Mouse (Mus musculus) intestine, postnatal 0 days (tissue): Measurements from ENCODE around the gene Enpp1. TPM values are rescaled to one million over a fixed set of nuclear protein-coding genes. Genes with fewer than 3 reads are reported as not detected.
"Not testable (repeated sequence)": the region's sequence is repeated elsewhere in the genome, so short reads cannot be mapped to it uniquely, and the experiment has no call there.

Experiments
- ATAC-seq: fragments of 200-750 bp; cut with Nextera tagmentation; 2 replicates; pipeline ENCODE4 v1.8.0; 2017; ENCODE audit warnings: mild to moderate bottlenecking, moderate TSS enrichment, moderate library complexity
- H3K27ac ChIP-seq: fragments of 300-500 bp; sonication (generic); 2 replicates; pipeline ENCODE4 v1.5.1; 2014; ENCODE audit warnings: mild to moderate bottlenecking, low read depth, low read length, moderate library complexity
- H3K27me3 ChIP-seq: fragments of 300-500 bp; sonication (generic); replicated peaks from 2 replicates; pipeline ENCODE4 v1.6.1; 2014; ENCODE audit warnings: low read length, mixed read lengths; ENCODE audit not compliant: control insufficient read depth, insufficient read depth
- H3K36me3 ChIP-seq: fragments of 300-500 bp; sonication (generic); 2 replicates; pipeline ENCODE4 v1.6.1; 2014; ENCODE audit warnings: mild to moderate bottlenecking, moderate library complexity; ENCODE audit not compliant: control insufficient read depth, insufficient read depth
- H3K4me1 ChIP-seq: fragments of 300-500 bp; sonication (generic); replicated peaks from 2 replicates; pipeline ENCODE4 v1.6.1; 2014; ENCODE audit warnings: antibody characterized with exemption, low read length, mixed read lengths; ENCODE audit not compliant: control insufficient read depth, insufficient read depth
- H3K4me2 ChIP-seq: fragments of 300-500 bp; sonication (generic); replicated peaks from 2 replicates; pipeline ENCODE4 v1.6.1; 2014; ENCODE audit warnings: low read depth, mild to moderate bottlenecking, moderate library complexity
- H3K4me3 ChIP-seq: fragments of 300-500 bp; sonication (generic); 2 replicates; pipeline ENCODE4 v1.5.1; 2014; ENCODE audit warnings: low read depth, low read length
- H3K9ac ChIP-seq: fragments of 300-500 bp; sonication (generic); 2 replicates; pipeline ENCODE4 v1.6.1; 2014; ENCODE audit warnings: mild to moderate bottlenecking, low read depth, low read length
- H3K9me3 ChIP-seq: fragments of 300-500 bp; sonication (generic); 2 replicates; pipeline ENCODE4 v1.6.1; 2016; ENCODE audit warnings: mixed run types; ENCODE audit not compliant: control insufficient read depth
- CTCF ChIP-seq: sonication (generic); IDR thresholded peaks from 2 replicates; pipeline ENCODE4 v1.5.1; 2016; ENCODE audit warnings: low read depth, mild to moderate bottlenecking, control low read depth, antibody characterized with exemption, moderate library complexity
- WGBS: fragments of 180-500 bp; shearing (Covaris S2); extraction: QIAGEN DNeasy Blood & Tissue Kit; methylation state at CpG from one replicate; pipeline ENCODE4 v1.1.7; 2014; 5-methylcytosine and 5-hydroxymethylcytosine counted together
- polyA plus RNA-seq: library from polyadenylated mRNA; unstranded; fragments of >200 nt; fragmentation: Nextera tagmentation; extraction: Ambion mirVana; gene quantifications from 2 replicates; pipeline ENCODE4 v1.2.1, GENCODE M21; 2015

Gene Enpp1
- polyA plus RNA-seq, 1 experiment from 2014 or later: 14.1 TPM

- Histone ChIP-seq H3K4me2 (no peak overlapping the region), H3K27me3 (no peaks in the 10 kb centered on the region), H3K36me3 (no peaks in the 10 kb centered on the region), H3K4me1 (no peaks in the 10 kb centered on the region), H3K27ac (no peak overlapping the region), H3K9ac (no peak overlapping the region; the same call in 1 of the 2 replicates), H3K9me3 (no peaks in the 10 kb centered on the region), H3K4me3 (no peak overlapping the region)
- 63% methylated on average over 12 of the region's 12 CpGs for WGBS
- ATAC-seq: no peak
- TF ChIP-seq CTCF: no peak
Observed at GRCm38 (mm10) chr10:24627262-24627661, 84.7 kb downstream of the Enpp1 start.

DNA sequence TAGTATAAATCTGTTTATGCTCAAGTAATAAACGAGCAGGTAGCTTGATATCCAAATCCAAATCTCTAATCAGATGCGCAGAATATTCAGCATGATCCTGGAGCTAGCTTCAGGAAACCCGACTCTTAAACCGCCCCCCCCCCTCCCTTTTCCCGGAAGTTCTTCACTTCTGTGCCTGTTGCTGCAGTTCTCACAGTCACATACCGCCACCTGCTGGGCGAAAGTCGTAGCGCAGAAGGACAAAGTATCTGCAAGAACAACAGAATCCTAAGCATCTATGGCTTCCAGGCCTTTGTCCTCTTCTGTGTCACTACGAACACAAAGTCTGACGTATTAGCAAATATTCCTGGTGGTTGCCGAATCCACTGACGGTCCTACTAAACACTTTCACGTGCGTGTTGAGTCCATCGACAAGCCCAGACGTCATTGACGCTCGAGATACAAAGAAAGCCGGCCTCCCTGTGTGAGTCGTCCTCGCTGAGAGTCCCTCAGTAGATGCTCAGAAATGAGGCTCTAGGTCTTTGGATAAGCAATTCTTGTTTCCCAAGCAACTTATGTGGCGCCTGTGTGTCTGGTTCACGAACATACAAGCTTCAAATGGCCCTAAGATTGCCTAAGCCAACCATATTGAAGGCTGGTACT, 86.8 kb downstream of the Enpp1 start:
- 40% methylated on average over 24 of the region's 24 CpGs for WGBS
- H3K27ac ChIP-seq: no peak overlapping the region
- no peaks in the 10 kb centered on the region for H3K36me3 ChIP-seq
- no peak overlapping the region for H3K9ac ChIP-seq
- no peaks in the 10 kb centered on the region for H3K9me3 ChIP-seq
- H3K4me3 ChIP-seq: no peak overlapping the region
- ATAC-seq: no peak
- no peaks in the 10 kb centered on the region for H3K4me1 ChIP-seq
- no peaks in the 10 kb centered on the region for H3K27me3 ChIP-seq
- peak; percentile 94 for TF ChIP-seq CTCF
- H3K4me2 ChIP-seq: peak overlapping the region; percentile 25

DNA sequence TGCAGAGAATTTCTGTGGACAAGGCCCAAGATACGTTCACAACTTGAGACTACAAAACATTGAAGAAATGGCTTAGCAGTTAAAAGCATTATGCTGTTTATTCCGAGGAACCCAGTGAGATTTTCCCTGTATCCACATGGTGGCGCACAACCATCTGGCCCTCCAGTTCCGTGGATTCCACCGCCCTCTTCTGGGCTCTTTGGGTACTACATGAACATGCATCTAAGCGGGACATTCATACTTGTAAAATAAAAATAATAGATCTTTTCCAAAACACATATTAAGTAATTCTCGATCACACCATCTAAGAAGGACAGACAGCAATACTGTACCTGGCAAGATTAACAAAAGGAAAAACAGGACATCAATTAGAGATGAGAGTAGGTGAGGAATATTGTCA, 89.4 kb downstream of the Enpp1 start:
- Histone ChIP-seq H3K9ac (no peak overlapping the region), H3K9me3 (no peaks in the 10 kb centered on the region), H3K4me1 (no peaks in the 10 kb centered on the region), H3K27ac (no peak overlapping the region), H3K36me3 (no peaks in the 10 kb centered on the region), H3K4me2 (no peak overlapping the region), H3K27me3 (no peaks in the 10 kb centered on the region), H3K4me3 (no peak overlapping the region)
- TF ChIP-seq CTCF: peak; percentile 99
- 40% methylated on average over 7 of the region's 7 CpGs for WGBS
- ATAC-seq: no peak

DNA sequence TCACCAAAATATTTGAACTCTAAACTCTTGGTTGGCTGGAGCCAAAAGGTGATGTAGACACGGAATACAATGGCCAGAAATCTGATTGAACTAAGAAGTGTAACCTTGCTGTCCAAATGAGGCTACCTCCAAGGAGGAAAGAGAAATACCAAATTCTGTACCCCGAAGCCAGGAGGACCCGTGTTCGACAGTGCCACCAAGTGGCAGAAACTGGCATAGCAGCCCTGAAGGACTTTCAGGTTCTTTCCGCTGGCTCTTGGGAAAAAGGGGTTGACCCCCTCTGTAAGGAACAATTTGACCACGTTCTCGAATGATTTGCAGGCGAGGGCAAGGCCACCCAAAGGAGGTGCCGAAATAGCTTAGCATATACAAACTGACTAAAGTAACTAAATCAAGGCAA, 90.4 kb downstream of the Enpp1 start:
- ATAC-seq: no peak
- TF ChIP-seq CTCF: peak; percentile 91
- Histone ChIP-seq H3K4me1 (no peaks in the 10 kb centered on the region), H3K9ac (no peak overlapping the region), H3K27ac (no peak overlapping the region), H3K36me3 (no peaks in the 10 kb centered on the region), H3K27me3 (no peaks in the 10 kb centered on the region), H3K4me3 (no peak overlapping the region), H3K9me3 (no peaks in the 10 kb centered on the region), H3K4me2 (no peak overlapping the region)
- WGBS: 28% methylated on average over 9 of the region's 9 CpGs

- ATAC-seq, H3K9ac ChIP-seq, H3K4me3 ChIP-seq, H3K27ac ChIP-seq, H3K4me2 ChIP-seq, H3K36me3 ChIP-seq, H3K4me1 ChIP-seq, H3K9me3 ChIP-seq, H3K27me3 ChIP-seq: not testable (repeated sequence)
- 97% methylated on average over 1 of the region's 1 CpGs for WGBS
Observed at GRCm38 (mm10) chr10:24616572-24616971, 95.4 kb downstream of the Enpp1 start.

GRCm38 (mm10) chr10:24615799-24616198, 96.2 kb downstream of the Enpp1 start:
- no peak overlapping the region for H3K4me2 ChIP-seq
- no peak overlapping the region for H3K27ac ChIP-seq
- no peaks in the 10 kb centered on the region for H3K36me3 ChIP-seq
- no peak for ATAC-seq
- no peak for TF ChIP-seq CTCF
- no peak overlapping the region for H3K4me3 ChIP-seq
- H3K27me3 ChIP-seq: no peaks in the 10 kb centered on the region
- no peak overlapping the region for H3K9ac ChIP-seq
- no peaks in the 10 kb centered on the region for H3K9me3 ChIP-seq
- WGBS: 92% methylated on average over 6 of the region's 6 CpGs
- no peaks in the 10 kb centered on the region for H3K4me1 ChIP-seq

DNA sequence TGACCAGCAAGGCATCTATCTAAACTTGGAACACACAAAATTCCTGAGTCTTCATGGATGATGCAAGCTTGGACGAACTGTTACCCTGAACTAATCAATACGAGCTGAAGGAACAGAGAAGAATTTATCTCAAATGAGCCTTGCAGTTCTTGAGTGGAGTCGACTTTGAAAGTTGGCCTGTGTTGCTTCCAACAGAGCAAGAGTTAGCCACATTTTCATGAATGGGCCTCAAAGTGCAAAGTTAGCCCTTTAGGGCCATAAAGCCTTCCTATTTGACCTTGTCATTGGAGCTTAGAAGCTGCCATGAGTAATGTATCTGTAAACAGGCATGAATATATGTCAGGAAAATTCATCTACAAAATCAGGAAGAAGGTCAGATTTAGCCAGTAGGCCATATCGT, 97.2 kb downstream of the Enpp1 start:
- H3K4me1 ChIP-seq: no peaks in the 10 kb centered on the region
- H3K9me3 ChIP-seq: no peaks in the 10 kb centered on the region
- no peaks in the 10 kb centered on the region for H3K27me3 ChIP-seq
- no peak overlapping the region for H3K9ac ChIP-seq
- no peak overlapping the region for H3K4me3 ChIP-seq
- H3K4me2 ChIP-seq: no peak overlapping the region
- 70% methylated on average over 4 of the region's 4 CpGs for WGBS
- no peaks in the 10 kb centered on the region for H3K36me3 ChIP-seq
- no peak for TF ChIP-seq CTCF
- ATAC-seq: peak; percentile 73
- H3K27ac ChIP-seq: no peak overlapping the region
